Mouse (Mus musculus) heart, postnatal 0 days (tissue): ENCODE data around the gene Aarsd1.
A peak's percentile ranks its signal among the peaks of the same experiment; 100 is the strongest.

Source experiments
- CTCF ChIP-seq: IDR thresholded peaks from 2 replicates; pipeline ENCODE4 v1.5.1; 2016; ENCODE audit warnings: antibody characterized with exemption, control low read depth, low read depth
- EP300 ChIP-seq: IDR thresholded peaks from 2 replicates; pipeline ENCODE4 v1.6.1; 2016; ENCODE audit warnings: antibody characterized with exemption, low read depth

GRCm38 (mm10) chr11:101442127-101442693, 24.8 kb upstream of the Aarsd1 start, which contains the start of gene Rpl27:
- TF ChIP-seq CTCF (peak; percentile 89), EP300 (peak; percentile 96)
